Mouse (Mus musculus) spleen, adult 2 months (tissue): ENCODE data around the gene Klf12.

Experiments
- CTCF ChIP-seq: fragments of 200-500 bp; IDR thresholded peaks from 2 replicates; pipeline ENCODE4 v1.5.1; 2011; ENCODE audit warnings: mild to moderate bottlenecking, inconsistent platforms; ENCODE audit not compliant: insufficient read depth, insufficient read length, insufficient replicate concordance; ENCODE audit errors: extremely low read depth
- POLR2A ChIP-seq: fragments of 200-500 bp; IDR thresholded peaks from 2 replicates; pipeline ENCODE4 v1.6.1; 2011; ENCODE audit warnings: low read depth, low read length, inconsistent platforms

DNA sequence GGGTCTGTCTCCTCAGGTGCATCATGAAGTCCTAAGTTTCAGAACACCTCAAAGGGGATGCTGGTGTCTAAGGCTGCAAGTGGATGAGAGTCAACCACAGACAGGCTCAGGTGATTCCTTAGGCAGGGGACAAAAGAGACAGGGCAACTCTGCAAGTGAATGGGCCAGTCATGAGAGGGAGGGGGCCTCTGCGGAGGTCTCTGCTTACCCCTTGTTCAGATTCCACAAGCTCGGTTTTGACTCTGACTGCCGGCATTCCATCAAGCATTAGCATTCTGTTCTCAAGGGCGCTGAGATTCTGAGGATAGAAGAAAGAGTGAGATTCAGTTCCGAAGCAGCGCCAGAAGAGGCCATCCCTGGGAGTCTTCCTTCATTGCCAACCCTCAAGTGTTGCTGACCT lies 174.9 kb downstream of the Klf12 start:
- TF ChIP-seq POLR2A = no peak
- no peak for TF ChIP-seq CTCF
